Mouse (Mus musculus) skeletal muscle tissue, adult 2 months (tissue): ENCODE data around the gene St8sia1.

Source experiments
- DNase-seq: peaks from one replicate; pipeline ENCODE4 v3.0.0-alpha.2; 2012; ENCODE audit warnings: low read depth, low spot score

St8sia1 gene

DNA sequence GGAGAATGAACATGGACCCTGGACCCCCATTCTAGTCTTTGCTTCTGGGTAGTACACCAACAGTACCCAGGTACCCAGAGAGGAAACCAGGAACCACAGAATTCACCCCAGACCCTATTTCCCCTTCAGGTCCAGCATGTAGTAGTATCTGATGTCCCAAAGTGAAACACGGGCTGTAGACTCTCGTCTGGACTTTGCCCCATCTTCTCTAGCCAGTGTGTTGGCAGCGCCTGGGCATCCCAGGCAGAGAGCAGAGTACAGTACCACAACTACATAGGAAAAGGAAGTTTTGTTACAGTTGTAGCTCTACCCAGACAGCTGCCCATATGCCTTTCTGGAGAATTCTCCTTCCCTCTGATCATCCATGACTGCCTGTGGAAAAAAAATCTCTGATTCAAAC is 134.0 kb downstream of the St8sia1 start:
- no peak for DNase-seq

DNA sequence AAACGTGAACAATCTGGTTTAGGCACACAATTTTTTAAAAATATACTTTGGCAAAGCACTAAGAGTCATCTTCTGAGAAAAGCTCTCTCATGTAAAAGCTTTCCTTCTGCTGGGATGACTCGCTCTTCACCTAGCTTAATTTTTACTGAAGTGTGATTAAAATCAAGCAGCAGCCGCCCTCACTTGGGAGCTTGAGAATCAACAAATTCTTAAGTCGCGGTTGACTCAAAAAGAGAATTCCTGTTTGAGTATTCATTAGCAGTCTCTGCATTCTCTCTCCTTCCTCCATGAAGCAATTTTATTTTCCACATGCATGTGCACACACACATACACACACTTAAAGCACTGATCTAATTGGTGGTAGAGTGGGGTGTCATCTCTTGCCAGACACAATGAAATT is 138.8 kb downstream of the St8sia1 start:
- DNase-seq: no peak

DNA sequence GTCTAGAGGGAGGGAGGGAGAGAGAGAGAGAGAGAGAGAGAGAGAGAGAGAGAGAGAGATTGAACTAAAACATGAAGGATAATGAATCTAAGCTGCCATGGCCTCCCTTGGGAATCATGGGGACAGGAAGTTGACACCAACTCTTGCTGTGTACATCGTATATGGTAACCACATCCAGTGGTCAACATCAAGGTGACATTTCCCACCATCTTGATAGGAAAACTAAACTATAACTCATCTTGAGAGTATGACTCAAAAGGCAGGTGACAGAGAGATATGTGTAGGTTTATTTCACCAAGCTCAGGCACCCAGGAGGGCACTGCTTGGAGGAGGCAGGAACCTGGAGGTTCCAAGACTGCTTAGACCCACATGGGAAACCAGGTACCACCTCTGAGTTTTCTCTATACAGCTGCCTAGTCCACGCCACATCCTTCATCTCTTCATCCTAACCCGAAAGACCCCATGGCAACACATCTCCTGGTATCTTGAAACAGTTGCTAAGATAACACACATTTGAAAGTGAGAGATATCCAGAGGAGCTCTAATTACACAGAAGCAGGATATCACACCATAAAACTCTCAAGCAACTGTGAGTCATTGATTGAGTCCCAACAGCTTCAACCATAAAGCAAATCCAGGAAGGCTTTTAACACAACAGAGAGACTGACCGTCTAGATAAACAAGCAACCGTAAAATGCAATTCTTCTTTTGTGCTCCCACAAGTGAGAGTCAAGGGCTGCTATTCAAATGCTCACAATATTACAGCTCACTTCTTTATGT is 141.1 kb downstream of the St8sia1 start:
- DNase-seq: no peak

DNA sequence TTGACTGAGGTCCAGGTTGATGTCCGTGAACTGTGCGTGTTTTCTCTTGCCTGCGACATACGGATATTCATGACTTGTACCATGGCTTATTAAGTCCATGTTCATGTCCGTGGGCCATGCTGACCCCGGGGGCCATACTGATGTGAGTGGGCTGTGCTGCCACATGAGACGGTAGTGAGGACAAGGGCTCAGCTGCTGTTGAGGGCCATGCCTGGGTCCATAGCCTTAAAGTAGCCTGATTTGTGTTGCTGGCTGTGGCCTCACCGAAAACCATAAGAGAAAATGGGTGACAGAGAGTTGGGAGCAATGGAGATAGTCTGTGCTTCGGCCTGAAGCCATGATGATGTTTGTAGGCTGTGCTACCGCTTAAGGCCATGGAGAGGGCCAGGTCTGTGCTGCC is 145.9 kb downstream of the St8sia1 start:
- no peak for DNase-seq

DNA sequence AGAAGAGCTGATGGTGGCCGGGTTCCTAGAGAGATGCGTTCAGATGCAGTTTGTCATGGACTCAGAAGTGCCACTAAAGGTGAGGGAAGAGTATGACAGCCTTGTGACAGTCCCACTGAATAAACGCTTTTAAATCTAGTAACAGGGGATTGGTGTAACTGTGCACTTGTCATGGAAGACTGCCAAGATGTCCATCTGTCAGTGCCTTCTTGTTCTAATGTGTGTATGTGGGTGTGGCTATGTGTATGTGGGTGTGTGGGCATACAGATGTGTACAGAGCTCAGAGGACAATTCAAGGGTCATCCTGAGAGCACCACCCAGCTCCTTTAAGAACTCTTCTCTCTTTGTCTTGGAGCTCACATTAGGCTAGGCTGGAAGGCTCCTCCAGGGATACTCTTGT is 148.7 kb downstream of the St8sia1 start:
- no peak for DNase-seq

DNA sequence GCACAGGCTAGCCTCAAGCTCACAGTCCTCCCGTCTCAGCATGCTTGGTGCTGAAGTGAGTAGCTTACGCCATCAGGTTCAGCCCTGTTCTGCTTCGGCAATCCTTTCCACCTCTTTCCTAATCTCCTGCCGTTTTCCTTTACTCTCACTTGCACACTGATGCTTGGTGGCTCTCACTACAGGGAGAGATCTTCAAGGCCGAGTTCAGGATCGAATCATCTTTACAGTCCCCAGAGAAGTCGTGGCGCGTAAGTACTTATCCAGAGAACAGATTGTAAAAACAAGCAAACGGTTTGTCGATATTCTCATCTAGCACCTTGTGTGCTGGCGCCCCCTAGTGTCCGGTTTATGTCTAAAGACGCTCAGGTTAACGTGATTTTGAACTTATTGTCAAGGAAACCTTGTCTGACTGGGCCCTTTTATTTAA is 149.7 kb downstream of the St8sia1 start:
- peak; percentile 42 for DNase-seq

DNA sequence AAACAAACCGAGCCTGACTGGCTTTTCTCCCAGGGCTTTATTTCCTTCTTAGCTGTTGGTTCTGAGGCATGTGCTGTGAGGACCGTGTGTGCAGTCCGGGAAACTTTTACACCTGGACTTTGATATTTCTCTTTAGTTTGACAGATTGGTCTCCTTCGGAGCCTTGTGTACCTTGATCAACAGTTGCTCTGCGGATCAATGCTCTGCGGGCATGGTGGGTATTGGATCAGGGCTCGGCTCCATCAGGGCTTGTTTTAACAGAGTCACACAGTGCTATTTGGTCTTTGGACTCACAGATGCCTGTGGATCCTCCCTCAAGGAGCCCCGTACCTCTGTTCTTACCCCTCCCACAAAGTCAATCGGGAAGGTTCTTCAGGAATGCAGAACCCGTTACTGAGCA is 150.2 kb downstream of the St8sia1 start:
- no peak for DNase-seq

DNA sequence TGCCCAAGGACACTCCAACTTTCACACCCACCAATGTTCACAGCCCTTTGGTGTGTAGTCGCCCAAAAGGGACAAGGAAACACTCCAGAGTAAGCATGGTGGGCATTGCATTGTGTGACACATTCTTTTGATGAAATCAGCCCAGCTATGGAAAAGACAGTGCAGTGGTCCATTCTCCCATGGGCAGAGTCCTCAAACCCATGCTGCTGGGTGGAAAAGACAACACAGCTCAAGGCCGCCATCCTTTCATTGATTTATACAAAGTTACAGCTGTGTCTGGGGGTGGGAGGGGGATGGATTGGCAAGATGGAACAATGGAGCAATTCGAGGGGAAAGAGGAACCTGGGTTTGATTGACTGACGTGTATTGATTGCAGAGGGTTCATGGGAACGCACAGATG is 151.3 kb downstream of the St8sia1 start:
- DNase-seq: no peak

DNA sequence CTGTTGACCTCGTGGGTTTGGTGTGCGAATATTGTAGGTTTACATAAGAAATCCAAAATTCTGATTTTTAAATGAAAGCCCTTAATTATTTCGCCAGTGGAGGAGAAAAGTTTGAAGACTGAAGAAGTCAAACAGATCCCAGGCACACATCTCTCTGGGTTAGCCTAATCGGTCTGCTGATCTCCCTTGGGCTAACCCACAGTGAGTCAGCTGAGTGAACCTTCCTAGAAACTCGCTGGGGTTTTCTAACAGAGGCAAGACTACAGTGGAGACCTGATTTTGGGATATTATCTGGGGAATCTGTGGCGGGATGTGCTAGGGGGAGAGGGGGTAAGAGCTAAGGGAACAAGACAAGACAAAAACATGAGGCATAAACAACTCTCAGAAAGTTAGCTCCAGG is 154.0 kb downstream of the St8sia1 start:
- no peak for DNase-seq

DNA sequence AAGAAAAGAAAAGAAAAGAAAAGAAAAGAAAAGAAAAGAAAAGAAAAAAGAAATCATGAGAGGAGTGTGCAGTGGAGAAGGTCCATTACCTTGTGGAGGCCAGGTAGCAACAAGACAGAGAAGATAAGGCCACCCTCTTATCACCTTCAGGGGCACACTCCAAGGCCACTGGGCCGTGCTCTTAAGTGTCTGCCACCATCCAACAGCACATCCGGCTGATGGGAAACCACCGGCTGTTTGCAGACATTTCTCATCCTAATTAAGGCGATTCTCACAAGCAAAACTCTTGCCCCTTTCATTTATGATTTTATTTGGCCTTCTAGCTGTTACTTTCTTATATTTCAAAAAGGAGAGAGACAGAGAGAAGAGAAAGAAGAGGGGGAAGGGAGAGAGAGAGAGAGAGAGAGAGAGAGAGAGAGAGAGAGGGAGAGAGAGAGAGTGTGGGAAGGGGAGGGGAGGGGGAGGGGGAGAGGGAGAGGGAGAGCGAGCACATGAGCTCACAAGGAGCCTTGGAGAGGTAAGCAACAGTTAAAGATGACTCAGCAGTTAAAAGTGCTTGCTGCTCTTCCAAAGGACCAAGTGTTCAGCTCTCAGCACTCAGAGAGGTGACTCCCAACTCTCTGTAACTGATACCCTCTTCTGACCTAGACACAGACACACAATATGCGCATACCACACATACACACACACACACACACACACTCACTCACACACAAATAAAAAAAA is 154.7 kb downstream of the St8sia1 start:
- no peak for DNase-seq

DNA sequence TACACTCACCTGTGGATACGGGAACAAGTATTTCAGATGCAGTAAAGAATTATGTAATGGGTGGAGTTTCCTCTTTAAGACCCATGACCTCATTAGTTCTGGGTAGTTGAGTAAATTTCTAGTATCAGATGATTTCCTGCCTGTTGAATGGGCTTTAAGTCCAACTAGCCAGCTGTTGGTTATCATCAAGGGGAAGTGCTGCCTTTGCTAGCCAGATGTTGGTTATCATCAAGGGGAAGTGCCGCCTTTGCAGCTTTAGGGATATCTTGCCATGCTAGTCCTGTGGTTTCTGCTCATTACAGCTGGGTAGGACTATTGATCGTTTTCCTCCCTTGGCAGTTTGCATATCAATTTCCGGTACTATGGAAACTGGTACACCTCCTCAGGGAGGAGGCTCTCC is 157.9 kb downstream of the St8sia1 start:
- DNase-seq: no peak

DNA sequence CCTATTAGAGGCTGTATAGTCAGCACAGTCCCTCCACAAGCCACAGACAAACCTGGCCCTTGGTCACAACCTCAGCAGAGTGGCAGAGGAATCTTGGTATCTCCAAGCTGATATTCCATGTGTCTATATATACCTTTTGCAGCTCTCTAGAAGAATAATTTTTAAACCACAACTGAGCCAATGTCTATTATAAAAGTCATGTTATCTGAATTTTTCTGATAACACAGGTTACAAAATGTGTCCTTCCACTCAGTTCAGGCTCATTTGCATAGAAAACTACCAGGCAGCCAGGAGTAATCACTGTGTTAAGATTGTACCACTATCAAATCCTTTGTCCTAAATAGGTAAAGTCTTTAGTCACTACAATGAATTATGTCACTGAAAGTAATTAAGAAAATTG is 159.8 kb downstream of the St8sia1 start, which contains the start of gene Sult6b2:
Gene Sult6b2, minus strand, starts transcription at position 101 of the 400 bp plus-strand sequence.
- DNase-seq: no peak

DNA sequence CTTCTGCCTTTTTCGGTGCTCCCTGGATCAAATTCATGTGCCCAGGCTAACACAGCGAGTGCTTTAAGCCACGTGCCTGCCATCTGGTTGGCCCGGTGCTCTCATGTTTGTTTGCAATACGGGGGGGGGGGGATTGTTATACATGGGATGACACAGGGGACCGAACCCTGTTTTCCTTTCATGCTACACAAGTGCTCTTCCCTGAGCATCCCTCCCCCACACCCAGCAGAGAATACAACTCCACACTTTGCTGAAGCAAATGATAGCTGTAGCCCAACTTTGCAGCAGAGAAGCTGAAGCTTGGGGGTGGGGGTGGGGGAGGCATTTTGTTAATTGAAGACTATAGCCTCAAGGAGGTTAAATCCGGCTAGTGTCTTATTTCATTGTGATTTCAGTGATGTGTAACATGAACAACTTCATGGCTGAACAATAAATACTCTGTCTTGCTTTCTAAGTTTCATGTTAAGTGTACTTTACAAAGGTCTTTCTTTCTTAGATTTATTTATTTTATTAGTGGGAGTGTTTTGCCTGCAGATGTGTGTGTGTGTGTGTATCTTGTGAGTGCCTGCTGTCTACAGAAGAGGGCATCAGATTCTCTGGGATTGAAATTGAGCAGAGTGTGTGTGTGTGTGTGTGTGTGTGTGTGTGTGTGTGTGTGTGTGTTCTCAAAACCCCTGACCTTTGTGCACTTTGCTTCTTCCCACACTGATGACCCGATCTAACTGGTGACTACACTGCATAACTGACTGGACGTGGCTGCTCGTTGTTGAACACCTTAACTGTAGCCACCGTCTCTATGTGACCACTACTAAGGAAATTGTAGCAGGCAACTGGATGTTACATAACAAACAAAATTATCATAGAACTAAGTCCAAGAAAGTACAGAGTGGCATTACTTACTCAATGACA is 161.4 kb downstream of the St8sia1 start:
- DNase-seq: no peak

DNA sequence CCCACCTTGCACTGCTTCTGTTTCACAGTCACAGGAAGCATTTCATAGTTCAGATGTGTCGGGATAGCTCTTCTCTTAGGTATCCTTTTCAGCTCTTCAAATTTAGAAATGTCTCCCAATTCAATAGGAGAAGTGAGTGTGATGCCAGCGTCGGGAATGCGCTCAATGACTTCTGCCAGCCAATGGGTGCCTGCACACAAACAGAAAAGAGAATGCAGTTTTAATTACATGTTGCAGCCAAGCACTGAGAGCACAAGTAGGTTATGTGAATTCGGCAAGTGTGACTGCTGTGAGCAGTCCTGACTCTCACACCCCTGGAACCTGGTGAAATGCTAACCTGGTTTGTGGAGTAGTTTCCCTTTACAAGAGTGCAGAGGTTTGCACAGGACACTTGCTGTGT is 162.6 kb downstream of the St8sia1 start:
- DNase-seq: no peak

DNA sequence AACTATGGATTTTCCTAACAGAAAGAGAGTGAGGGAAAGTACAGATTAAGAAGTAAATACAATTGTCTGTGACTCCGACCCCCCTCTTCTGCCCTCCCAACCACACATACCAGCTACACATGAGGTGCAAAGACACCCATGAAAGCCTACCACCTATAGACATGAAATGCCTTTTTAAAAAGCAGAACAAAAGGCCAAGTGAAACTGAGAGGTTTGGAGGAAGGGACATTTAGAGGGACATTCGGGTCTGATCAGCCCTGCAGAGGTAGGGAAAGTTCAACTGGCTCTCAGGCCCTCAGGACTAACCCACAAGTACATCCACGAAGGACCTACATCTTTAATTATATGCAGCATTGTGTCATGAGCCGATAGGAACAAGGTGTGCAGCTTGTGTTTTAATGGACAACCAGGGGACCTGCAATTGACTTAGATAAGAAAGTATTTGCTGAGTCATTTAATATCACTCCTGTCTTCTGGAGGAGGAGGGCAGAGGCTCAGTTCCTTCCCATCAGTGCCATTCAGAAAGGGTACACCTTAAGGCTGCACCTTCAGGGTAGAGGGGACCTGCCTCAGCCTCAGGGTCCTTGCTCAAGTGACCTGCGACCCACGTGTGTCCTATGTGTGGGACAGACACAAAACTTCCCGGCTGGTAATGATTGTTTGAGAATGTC is 164.4 kb downstream of the St8sia1 start:
- DNase-seq: no peak

DNA sequence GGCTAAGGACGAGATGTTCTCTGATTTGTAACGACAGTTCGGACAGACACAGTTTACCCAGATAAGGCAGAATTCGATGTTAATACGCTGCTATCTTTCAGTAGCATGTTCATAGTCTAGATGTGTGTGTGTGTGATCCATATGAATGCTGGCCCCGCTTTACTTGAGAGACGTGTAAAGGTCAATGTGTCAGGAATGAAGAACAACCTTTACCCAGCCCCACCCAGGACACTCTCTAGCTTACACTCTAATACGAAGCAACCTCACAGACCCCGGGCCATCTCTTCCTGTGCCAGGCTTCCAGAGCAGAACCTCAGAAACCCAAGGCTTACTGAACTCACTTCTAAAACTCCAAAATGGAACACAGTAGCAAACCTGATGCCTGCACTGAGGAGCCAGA is 165.4 kb downstream of the St8sia1 start:
- no peak for DNase-seq

DNA sequence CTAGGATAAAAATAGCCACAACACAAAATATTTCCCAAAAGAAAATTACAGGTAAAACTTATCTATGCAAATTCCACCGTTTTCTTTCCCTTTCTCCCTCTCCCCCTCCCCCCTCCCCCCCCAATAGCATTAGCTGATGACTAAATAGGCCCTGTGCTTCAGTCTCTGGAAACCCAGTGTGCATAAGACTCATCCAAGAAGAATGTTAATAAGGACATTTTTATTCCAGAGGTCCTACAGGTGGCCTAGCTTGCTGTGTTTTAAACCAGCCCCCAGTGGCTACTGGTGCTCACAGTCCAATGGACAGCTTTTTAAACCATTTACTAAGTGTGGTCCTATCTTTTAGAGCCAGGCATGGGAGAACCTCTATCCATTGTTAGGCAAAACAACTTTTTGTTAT is 166.3 kb downstream of the St8sia1 start:
- no peak for DNase-seq

DNA sequence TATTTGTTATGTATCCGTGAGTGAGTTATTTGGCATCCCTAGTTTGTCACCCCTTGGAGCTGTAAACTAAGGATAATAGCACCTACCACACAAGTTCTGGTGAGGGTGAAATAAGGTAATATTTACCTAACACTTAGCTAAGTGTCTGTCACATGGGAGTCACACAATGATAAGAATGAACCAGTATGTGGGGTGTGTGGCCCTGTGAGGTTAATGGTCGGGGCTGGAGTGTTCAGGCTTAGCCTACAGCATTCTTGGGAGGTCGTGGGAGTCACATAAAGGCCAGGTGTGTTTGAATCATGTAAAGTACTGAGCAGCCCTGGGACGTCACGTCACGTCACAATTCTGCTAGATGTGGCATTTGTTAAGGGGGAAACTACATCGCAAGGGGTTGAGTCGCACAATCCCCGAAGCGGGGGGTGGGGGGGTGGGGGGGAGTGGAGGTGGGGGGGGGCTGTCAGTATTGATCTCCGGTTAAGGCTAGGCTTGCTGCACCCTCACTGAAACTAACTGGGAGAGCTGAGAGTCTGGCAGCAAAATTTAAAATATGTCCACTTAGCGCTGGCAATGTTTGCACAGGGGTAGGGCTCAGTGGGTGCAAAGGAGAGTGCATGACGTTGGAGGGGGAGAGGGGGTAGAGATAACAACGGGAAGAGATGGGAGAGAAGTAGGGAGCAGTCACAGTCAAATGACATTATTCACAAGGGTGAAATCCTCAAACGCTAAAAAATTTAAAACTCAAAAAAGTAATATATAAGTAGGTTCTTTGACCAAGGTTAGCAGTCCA is 168.4 kb downstream of the St8sia1 start:
- no peak for DNase-seq

DNA sequence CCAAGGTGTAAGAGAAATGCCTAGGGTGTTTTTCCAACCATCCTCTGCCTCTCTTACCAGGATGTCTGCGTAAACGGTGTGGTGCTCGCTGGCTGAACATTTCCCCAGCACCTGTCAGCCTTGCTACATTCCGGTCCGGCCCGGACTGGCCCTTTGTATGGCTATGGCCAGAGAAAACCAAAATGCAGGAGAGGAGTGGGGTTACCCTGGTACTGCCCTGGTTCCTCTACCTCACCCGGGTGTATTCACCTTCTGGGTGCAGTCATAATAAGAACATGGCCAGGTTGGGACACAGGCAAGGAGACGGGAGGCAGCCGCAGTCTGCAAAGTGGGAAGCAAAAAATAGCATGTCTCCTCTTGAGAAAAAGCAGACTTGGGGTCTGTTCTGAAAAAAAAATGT is 169.2 kb downstream of the St8sia1 start:
- DNase-seq: no peak

DNA sequence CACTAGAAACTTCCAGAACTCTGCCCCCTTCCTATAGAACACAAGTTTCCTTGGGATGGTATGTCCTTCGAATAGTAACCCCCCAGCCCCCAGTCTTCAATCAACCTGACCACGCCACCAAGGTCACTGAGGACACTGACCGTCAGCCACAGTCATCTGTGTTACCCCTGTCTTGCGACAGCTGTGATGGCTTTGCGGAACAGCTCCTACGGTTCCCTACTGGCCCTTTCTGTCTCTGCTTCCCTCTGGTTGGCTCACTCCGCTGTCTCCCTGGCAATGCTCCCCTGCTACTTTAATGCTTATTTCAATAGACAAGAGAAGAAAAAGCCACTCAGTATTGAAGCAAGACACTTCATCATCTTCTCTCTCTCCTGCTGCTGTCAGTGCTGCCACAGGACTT is 170.8 kb downstream of the St8sia1 start:
- DNase-seq: no peak
